Mouse (Mus musculus) kidney, embryonic 16.5 days (tissue): ENCODE data around the gene Nlrc3. TPM values are rescaled to one million over a fixed set of nuclear protein-coding genes. Genes with fewer than 3 reads are reported as not detected.
"Not testable (repeated sequence)": the region's sequence is repeated elsewhere in the genome, so short reads cannot be mapped to it uniquely, and the experiment has no call there.

Experiments
- ATAC-seq: fragments of 200-750 bp; cut with Nextera tagmentation; 2 replicates; pipeline ENCODE4 v1.8.0; 2017; ENCODE audit warnings: moderate TSS enrichment; ENCODE audit not compliant: low FRiP score, low TSS enrichment
- H3K27ac ChIP-seq: fragments of 300-500 bp; sonication (generic); 2 replicates; pipeline ENCODE4 v1.5.1; 2014; ENCODE audit warnings: low read length
- H3K27me3 ChIP-seq: fragments of 300-500 bp; sonication (generic); 2 replicates; pipeline ENCODE4 v1.6.1; 2014; ENCODE audit warnings: low read length, control low read depth, mixed read lengths; ENCODE audit not compliant: insufficient read depth
- H3K36me3 ChIP-seq: fragments of 300-500 bp; sonication (generic); 2 replicates; pipeline ENCODE4 v1.6.1; 2014; ENCODE audit warnings: low read length, control low read depth, mixed read lengths; ENCODE audit not compliant: insufficient read depth
- H3K4me1 ChIP-seq: fragments of 300-500 bp; sonication (generic); 2 replicates; pipeline ENCODE4 v1.6.1; 2014; ENCODE audit warnings: low read length, control low read depth, mixed read lengths; ENCODE audit not compliant: insufficient read depth
- H3K4me2 ChIP-seq: fragments of 300-500 bp; sonication (generic); replicated peaks from 2 replicates; pipeline ENCODE4 v1.6.1; 2014; ENCODE audit warnings: low read depth, low read length
- H3K4me3 ChIP-seq: fragments of 300-500 bp; sonication (generic); 2 replicates; pipeline ENCODE4 v1.5.1; 2014; ENCODE audit warnings: mild to moderate bottlenecking, low read length
- H3K9ac ChIP-seq: fragments of 300-500 bp; sonication (generic); replicated peaks from 2 replicates; pipeline ENCODE4 v1.6.1; 2014; ENCODE audit warnings: low read length
- H3K9me3 ChIP-seq: fragments of 300-500 bp; sonication (generic); 2 replicates; pipeline ENCODE4 v1.6.1; 2016; ENCODE audit warnings: low read length, control low read depth
- WGBS: fragments of 180-500 bp; shearing (Covaris S2); extraction: QIAGEN DNeasy Blood & Tissue Kit; methylation state at CpG from one replicate; pipeline ENCODE4 v1.1.7; 2014; 5-methylcytosine and 5-hydroxymethylcytosine counted together
- polyA plus RNA-seq: library from polyadenylated mRNA; unstranded; fragments of >200 nt; fragmentation: Nextera tagmentation; extraction: Ambion mirVana; gene quantifications from 2 replicates; pipeline ENCODE4 v1.2.1, GENCODE M21; 2015

Nlrc3 gene
- polyA plus RNA-seq, 1 experiment from 2014 or later: 2.9 TPM

DNA sequence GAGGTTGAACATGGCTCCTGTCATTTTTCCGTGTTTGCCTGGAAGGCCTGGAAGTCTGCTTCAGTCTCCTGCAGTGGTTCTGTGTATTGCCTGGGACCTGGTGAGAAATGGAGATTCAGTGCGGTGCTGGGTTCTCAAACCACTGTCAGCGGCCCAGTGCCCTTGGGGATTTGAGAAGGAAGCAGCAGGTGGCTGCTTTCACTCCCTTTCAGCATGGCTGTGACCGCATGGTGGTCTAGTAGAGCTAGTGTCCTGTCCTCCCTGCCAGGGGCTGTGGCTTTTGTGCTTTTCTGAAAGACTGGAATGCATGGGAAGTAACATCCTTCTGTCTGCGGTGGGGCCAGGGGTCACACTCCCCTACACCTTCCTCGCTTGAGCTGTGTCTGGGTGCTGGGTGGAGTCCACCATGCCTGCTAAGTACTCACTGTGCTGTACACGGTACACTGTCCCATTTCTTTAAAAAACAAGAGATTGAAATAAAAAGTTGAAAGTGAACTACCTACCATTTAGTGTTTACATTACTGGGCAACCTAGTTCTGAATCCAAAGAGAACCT lies 6.8 kb upstream of the Nlrc3 start:
- 78% methylated on average over 7 of the region's 7 CpGs for WGBS

DNA sequence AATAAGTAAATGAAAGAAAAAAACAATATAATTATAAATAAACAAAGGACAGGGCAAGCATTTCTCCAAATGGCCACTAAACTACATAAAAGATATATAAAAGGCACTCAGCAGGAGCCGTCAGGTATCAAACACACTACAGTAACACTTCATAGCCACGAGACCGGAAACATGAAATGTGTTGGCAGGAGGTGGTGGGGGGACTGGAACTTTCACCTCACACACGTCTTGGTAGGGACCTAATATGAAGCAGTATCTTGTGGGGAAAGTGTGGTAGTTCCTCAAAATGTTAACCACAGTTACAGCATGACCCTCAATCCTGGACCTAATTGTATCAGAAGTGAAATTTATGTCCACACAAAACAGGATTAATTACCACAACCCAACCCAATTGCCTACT lies 5.7 kb upstream of the Nlrc3 start:
- Histone ChIP-seq H3K9me3 (no peaks in the 10 kb centered on the region), H3K27ac (no peak overlapping the region), H3K27me3 (no peaks in the 10 kb centered on the region), H3K4me3 (no peak overlapping the region), H3K4me1 (peaks cover 3% of the 10 kb centered on the region; the same call in 1 of the 2 replicates), H3K4me2 (no peak overlapping the region), H3K9ac (no peak overlapping the region), H3K36me3 (peaks cover 83% of the 10 kb centered on the region)
- 88% methylated on average over 4 of the region's 4 CpGs for WGBS
- ATAC-seq: no peak

More for the DNA sequence above, 6.8 kb upstream of the Nlrc3 start:
- peaks cover 89% of the 10 kb centered on the region for H3K36me3 ChIP-seq
- ATAC-seq: no peak
- H3K4me3 ChIP-seq: no peak overlapping the region
- H3K4me1 ChIP-seq: no peaks in the 10 kb centered on the region
- H3K4me2 ChIP-seq: no peak overlapping the region
- H3K27ac ChIP-seq: no peak overlapping the region
- no peaks in the 10 kb centered on the region for H3K27me3 ChIP-seq
- no peak overlapping the region for H3K9ac ChIP-seq
- no peaks in the 10 kb centered on the region for H3K9me3 ChIP-seq

DNA sequence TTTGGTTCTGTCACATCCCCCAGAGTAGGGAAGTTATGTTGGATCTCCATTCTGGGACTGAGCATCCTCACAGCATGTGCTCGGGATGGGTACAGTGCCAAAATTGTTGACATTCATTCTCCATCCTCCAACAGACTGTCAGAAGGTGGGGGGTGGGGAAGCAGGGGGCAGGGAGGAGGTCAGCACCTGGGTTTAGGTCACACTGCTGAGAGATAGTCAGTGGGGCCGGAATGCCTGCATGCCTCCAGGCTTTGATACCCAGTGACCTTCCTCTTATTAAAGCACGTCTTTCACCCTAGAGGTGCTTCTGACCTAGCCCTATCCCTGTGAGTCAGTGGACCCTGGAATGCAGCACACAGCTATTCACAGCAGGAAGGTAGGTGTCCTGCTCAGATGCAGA lies 280 bp upstream of the Nlrc3 start:
- Histone ChIP-seq H3K4me2 (no peak overlapping the region), H3K36me3 (peaks cover 36% of the 10 kb centered on the region), H3K9ac (no peak overlapping the region), H3K4me1 (peaks cover 12% of the 10 kb centered on the region; the same call in 1 of the 2 replicates), H3K4me3 (no peak overlapping the region), H3K27ac (no peak overlapping the region), H3K27me3 (no peaks in the 10 kb centered on the region), H3K9me3 (no peaks in the 10 kb centered on the region)
- WGBS: 26% methylated on average over 3 of the region's 3 CpGs
- peak; percentile 7; the same call in 1 of the 2 replicates for ATAC-seq

DNA sequence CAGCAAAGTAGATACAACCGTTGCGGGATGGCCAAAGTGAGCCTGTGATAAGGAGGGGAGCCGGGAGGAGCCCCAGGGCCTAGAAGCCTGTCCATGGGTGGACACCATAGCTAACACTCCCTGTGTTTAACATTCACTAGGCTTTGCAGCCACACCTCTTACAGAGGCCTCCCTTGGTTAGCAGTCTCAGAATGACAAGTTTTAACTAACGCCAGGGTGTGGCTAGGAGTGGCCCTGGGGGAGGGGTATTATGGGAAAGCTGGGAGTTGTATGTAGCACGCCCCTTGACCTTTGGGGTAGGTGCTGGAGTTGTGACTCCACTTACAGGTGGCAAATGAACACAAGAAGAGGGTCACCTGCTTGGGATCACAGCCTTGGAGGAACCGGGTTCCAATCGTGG lies 774 bp downstream of the Nlrc3 start:
- no peaks in the 10 kb centered on the region for H3K9me3 ChIP-seq
- peak overlapping the region; percentile 14; the same call in 1 of the 2 replicates for H3K4me2 ChIP-seq
- no peak overlapping the region for H3K9ac ChIP-seq
- peak overlapping the region; percentile 2 for H3K4me3 ChIP-seq
- peak; percentile 9; the same call in 1 of the 2 replicates for ATAC-seq
- H3K4me1 ChIP-seq: peaks cover 12% of the 10 kb centered on the region; the same call in 1 of the 2 replicates
- no peak overlapping the region for H3K27ac ChIP-seq
- peaks cover 27% of the 10 kb centered on the region for H3K36me3 ChIP-seq
- WGBS: 80% methylated on average over 7 of the region's 7 CpGs
- no peaks in the 10 kb centered on the region for H3K27me3 ChIP-seq

DNA sequence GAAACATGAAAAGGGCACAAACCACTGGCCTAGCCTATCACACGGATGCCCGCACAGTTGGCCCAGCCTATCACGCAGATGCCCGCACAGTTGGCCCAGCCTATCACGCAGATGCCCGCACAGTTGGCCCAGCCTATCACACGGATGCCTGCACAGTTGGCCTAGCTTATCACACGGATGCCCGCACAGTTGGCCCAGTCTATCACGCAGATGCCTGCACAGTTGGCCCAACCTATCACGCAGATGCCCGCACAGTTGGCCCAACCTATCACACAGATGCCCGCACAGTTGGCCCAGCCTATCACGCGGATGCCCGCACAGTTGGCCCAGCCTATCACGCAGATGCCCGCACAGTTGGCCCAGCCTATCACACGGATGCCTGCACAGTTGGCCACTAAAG lies 2.0 kb downstream of the Nlrc3 start:
- not testable (repeated sequence) for H3K4me2 ChIP-seq, H3K27me3 ChIP-seq, H3K4me3 ChIP-seq, H3K9ac ChIP-seq, H3K27ac ChIP-seq, ATAC-seq, H3K9me3 ChIP-seq
- peaks cover 15% of the 10 kb centered on the region for H3K36me3 ChIP-seq
- H3K4me1 ChIP-seq: peaks cover 12% of the 10 kb centered on the region; the same call in 1 of the 2 replicates
- WGBS: 93% methylated on average over 19 of the region's 19 CpGs

DNA sequence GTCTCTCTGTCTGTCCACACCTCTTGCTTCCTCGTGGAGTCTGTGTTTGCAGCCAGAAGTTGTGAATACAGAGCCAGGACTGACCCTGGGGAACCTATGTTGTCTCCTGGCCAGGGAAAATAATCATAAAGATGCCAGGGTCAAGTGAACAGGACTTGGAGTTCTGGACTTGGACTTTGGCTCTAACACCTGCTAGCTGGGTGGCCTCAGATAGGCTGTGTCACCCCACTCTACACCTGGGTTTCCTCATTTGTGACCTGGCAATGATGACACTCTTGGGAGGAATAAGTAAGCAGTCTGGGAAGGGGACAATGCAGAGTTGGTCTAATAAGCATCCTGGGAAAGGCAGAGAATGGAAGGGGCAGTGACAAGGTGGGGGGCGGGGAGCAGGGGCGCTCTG lies 10.9 kb downstream of the Nlrc3 start:
- no peak overlapping the region for H3K9ac ChIP-seq
- no peaks in the 10 kb centered on the region for H3K36me3 ChIP-seq
- no peak for ATAC-seq
- H3K9me3 ChIP-seq: no peaks in the 10 kb centered on the region
- 81% methylated on average over 3 of the region's 3 CpGs for WGBS
- no peaks in the 10 kb centered on the region for H3K4me1 ChIP-seq
- H3K4me3 ChIP-seq: no peak overlapping the region
- no peak overlapping the region for H3K4me2 ChIP-seq
- H3K27me3 ChIP-seq: no peaks in the 10 kb centered on the region
- no peak overlapping the region for H3K27ac ChIP-seq

DNA sequence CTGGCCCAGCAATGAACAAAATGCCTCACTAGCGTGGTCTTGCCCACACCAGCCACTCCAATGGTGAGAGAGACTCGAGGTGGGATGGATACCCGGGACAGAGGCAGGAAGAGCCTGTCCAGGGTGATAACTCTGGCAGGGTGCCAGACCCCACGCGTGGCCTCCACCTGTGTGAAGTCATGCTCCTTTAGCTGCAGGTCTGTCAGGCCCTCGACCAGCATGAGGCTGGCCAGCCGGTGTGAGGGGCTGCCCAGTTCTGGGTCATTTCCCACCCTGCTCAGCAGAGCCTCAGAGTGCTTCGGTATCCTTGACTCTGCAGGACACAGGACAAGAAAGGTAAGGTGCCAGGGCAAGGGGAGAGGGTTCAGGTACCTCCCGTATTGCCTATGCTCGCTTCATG lies 11.4 kb downstream of the Nlrc3 start:
- Histone ChIP-seq H3K36me3 (no peaks in the 10 kb centered on the region), H3K9me3 (no peaks in the 10 kb centered on the region), H3K9ac (no peak overlapping the region), H3K4me2 (no peak overlapping the region), H3K27me3 (no peaks in the 10 kb centered on the region), H3K4me1 (no peaks in the 10 kb centered on the region), H3K4me3 (no peak overlapping the region), H3K27ac (no peak overlapping the region)
- ATAC-seq: no peak; the same call in 1 of the 2 replicates
- WGBS: 59% methylated on average over 10 of the region's 10 CpGs

DNA sequence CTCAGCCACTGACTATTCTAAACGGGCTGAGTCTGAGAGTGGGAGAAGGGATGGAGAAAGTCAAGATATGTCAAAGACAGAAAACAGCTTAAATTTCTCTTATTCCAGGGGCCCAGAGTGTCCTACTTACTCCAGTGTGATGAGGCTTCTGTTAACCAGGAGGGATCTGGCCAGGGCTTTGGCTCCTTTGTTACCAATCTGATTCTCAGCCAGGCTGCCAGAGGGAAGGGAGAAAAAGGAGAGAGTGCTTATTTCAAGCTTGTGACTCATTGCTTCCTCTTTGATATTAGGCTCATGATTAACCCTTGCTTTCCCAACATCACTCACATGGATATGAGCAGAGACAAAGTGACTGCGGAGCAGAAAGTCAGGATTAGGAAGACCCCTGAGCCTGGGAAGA lies 17.2 kb downstream of the Nlrc3 start:
- Histone ChIP-seq H3K4me1 (no peaks in the 10 kb centered on the region), H3K36me3 (no peaks in the 10 kb centered on the region), H3K4me3 (no peak overlapping the region), H3K27me3 (no peaks in the 10 kb centered on the region), H3K27ac (no peak overlapping the region), H3K9ac (no peak overlapping the region), H3K4me2 (no peak overlapping the region), H3K9me3 (no peaks in the 10 kb centered on the region)
- 67% methylated on average over 2 of the region's 2 CpGs for WGBS
- ATAC-seq: no peak

DNA sequence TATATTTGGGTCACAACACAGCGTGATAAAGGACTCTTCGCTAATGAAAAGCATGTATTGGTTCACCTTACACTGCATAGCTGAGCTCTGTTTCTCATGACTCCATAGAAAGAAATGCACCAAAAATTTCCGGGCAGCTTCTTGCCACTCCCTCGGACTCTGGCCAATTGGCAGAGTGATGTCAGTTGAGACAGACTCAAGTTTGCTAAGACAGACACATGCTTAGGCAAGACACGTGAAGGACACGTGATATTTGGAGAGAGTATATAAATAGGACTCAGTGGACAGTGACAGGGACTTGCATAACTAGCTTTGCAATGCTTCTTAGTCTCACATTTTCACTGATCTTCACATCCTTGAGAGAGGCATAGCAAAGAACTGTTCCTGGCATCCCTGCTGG lies 20.1 kb downstream of the Nlrc3 start:
- H3K9me3 ChIP-seq: no peaks in the 10 kb centered on the region
- H3K4me3 ChIP-seq: no peak overlapping the region
- H3K4me2 ChIP-seq: no peak overlapping the region
- H3K4me1 ChIP-seq: no peaks in the 10 kb centered on the region
- H3K27ac ChIP-seq: no peak overlapping the region
- H3K36me3 ChIP-seq: no peaks in the 10 kb centered on the region
- WGBS: 90% methylated on average over 6 of the region's 6 CpGs
- no peak overlapping the region for H3K9ac ChIP-seq
- H3K27me3 ChIP-seq: no peaks in the 10 kb centered on the region
- no peak for ATAC-seq

DNA sequence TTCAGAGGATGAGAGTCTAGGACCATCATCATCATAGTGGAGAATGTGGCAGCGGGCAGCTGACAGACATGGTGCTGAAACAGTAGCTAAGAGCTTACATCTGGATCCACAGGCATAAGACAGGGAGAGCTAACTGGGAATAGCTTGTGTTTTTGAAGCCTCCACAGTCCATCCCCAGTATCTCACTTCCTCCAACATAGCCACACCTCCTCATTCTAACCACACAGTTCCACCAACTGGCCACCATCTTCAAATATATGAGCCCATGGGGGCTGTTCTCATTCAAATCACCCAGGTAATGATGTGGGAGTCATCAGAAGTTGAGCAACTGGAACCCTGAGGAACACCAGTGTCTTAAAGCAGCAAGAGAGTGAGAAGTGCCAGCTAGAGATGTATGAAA lies 25.3 kb downstream of the Nlrc3 start:
- ATAC-seq: no peak
- no peaks in the 10 kb centered on the region for H3K36me3 ChIP-seq
- no peaks in the 10 kb centered on the region for H3K9me3 ChIP-seq
- H3K4me2 ChIP-seq: no peak overlapping the region
- H3K27me3 ChIP-seq: no peaks in the 10 kb centered on the region
- H3K4me3 ChIP-seq: no peak overlapping the region
- H3K9ac ChIP-seq: no peak overlapping the region
- no peaks in the 10 kb centered on the region for H3K4me1 ChIP-seq
- no peak overlapping the region for H3K27ac ChIP-seq
- WGBS: 71% methylated on average over 1 of the region's 1 CpGs
